Mouse (Mus musculus) layer of hippocampus, adult 9-11 months (tissue): ENCODE measurements around the gene Fam222b.
"Not testable (repeated sequence)": the region's sequence is repeated elsewhere in the genome, so short reads cannot be mapped to it uniquely, and the experiment has no call there.

Experiments
- DNase-seq: peaks from one replicate; pipeline ENCODE4 v3.0.0; 2022

Gene Fam222b

GRCm38 (mm10) chr11:78094137-78094503 lies 340 bp upstream of the Fam222b start:
- no peak for DNase-seq

DNA sequence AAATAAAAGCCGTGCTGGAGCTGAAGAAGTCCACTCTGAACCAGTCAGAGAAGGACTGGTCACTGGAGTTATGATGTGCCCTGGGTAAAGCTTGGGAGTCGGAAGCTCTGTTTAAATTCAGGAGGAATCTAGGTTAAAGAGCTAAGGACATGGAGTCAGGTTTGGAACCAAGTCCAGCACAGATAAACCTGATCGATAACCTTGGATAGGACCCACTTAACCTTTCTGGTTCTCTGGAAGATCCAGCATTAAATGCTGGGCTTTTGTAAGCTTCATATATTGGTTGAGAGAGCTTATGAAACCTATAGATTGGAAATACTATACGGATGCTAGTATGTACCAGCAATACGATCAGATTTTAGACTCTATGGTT lies 670 bp downstream of the Fam222b start:
- DNase-seq = no peak

- DNase-seq = no peak
These were observed 2.6 kb downstream of the Fam222b start for GRCm38 (mm10) chr11:78097077-78097476.

GRCm38 (mm10) chr11:78100746-78101145 lies 6.3 kb downstream of the Fam222b start:
- no peak for DNase-seq

DNA sequence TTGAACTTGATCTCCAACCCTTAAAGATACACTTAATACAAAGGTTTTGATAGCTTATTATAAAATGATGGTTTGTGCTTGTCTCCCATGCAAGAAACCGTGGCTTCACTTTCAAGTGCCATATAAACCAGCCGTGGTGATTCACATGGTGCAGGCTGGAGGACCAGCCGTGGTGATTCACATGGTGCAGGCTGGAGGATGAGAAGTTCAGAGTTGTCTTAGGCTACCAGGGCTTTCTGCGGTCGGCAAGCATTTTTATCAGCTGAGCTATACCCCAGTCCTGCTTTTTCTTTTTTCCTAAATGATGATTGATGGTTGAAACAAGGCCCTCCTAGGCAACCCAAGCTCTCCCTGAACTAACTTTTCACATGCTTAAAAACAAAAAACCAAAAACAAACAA lies 7.7 kb downstream of the Fam222b start:
- no peak for DNase-seq

DNA sequence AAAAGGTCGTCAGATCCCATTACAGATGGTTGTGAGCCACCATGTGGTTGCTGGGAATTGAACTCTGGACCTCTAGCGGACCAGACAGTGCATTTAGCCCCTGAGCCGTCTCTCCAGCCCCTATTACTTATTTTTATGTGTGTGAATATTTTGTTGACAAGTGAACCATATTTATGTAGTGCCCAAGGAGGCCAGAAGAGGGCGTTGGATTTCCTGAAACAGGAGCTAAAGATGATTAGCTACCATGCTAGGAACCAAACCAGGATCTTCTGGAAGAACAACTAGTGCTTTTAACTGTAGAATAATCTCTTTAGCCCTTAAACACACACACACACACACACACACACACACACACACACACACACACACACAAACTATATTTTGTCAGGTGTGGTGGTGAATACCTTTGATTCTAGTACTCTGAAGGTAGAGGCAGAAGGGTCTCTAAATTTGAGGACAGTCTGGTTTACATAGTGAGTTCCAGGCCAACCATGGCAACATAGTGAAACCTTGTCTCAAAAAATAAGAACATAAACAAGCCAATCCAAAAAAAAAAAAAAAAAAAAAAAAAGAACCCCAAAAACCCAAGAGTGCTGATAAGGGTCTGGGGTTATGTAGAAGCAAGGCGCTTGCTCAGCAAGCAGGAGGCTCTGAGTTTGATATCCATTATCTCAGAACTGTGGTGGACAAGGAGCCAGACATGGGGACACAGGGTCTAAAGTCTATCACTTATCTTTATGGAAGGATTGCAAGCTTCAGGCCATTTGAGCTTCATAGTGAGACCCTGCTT lies 8.7 kb downstream of the Fam222b start:
- DNase-seq = no peak

DNA sequence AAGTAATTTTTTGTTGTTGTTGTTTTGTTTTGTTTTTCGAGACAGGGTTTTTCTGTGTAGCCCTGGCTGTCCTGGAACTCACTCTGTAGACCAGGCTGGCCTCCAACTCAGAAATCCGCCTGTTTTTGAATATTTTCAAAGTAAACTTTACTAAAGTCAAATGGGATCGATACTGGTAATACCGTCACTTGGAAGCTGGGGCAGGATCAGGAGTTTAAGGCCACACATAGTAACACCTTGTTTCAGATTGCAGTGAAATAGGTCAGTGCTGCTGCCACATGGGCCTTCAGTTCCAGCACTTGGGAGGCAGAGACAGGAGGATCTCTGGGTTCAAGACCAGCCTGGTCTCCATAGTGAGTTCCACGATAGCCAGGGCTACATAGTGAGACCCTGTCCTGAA lies 10.0 kb downstream of the Fam222b start:
- no peak for DNase-seq

- peak; percentile 34 for DNase-seq
These were observed 19.2 kb downstream of the Fam222b start for GRCm38 (mm10) chr11:78113616-78114015.

- DNase-seq = no peak
These were observed 20.4 kb downstream of the Fam222b start for GRCm38 (mm10) chr11:78114676-78115366.

GRCm38 (mm10) chr11:78115367-78116145 lies 21.1 kb downstream of the Fam222b start:
- DNase-seq = peak; percentile 96

DNA sequence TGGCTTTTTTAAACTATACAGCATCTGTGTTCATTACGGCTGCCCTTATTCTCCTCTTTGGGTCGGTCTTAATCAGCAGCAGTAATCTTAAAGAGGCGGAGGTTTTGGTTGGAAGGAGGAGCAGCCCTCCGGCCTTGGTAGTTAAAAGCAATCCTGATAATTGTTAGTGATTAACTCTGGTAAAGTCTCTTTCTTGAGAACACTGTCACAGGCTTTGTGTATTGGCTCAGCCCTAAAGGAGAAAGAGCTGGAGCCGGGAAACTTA lies 21.6 kb downstream of the Fam222b start:
- DNase-seq = no peak

DNA sequence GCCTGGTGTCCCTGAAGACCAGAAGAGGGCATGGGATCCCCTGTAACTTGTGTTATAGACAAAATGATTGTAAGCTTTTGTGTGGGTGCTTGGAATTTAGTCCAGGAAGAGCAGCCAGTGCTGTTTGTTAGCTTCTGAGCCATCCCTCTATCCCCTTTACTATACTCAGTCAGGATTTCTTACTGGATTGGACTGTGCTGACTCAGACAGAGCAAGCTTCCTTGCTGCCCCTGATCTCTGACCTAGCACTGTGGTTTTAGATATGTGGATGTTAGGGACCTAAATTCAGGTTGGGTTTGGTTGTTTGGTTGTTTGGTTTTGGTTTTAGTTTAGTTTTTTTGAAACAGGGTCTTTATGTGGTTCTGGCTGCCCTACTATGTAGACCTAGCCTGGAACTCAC lies 24.0 kb downstream of the Fam222b start:
- DNase-seq = no peak

GRCm38 (mm10) chr11:78119898-78120297 lies 25.4 kb downstream of the Fam222b start:
- DNase-seq = no peak

DNA sequence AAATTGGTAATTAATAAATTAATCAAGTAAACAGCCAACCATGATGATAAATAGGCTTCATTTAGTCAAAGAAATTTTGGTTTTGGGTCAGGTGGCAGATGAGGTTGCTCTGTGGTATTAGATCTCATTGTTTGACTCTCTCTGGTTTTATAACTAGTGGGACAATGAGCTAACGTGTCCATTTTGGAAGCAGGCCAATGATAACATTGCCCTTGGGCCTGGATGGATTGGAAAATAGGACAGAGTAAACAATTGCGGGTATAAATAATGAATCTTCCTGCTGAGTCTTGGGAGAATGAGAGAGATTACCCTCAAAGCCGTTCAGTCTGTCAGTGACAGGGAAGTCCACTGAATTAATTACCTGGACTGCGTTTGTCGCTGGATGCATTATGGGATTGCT lies 26.7 kb downstream of the Fam222b start:
- no peak for DNase-seq

DNA sequence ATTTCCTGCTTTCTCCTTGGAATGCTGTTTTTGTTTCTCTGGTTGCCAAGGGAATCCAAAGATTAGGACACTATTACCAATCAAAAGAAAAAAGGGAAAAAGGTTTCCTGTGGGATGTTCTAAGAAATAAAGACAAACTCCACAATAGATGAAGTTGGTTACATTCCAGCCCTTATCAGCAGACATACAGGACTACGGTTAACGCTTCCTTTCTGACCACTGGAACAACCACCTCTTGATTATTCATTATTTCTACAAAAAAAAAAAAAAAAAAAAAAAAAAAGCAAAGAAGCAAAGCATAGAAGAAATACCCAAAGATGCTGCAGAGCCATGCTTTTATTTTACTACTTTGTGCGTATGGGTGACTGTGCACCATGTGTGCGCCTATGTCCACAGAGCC lies 28.4 kb downstream of the Fam222b start:
- DNase-seq = no peak

DNA sequence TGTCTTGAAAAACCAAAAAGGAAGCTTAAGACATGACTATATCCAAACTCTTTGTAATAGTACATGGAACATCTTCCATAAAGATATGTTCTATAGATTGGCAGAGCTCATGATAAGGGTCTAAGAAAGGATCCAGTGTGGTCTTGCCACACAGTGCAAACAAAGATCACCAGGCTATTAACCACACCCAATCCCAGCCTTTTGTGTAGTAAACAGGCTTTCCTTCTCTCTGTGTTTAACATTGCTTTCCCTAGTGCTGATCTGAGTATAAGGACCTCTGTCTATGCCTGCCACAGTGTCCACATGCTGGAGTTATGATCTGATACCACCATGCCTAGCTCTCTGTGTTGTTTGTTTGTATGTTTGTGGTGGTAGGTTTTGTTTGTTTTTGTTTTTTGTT lies 29.3 kb downstream of the Fam222b start:
- no peak for DNase-seq

DNA sequence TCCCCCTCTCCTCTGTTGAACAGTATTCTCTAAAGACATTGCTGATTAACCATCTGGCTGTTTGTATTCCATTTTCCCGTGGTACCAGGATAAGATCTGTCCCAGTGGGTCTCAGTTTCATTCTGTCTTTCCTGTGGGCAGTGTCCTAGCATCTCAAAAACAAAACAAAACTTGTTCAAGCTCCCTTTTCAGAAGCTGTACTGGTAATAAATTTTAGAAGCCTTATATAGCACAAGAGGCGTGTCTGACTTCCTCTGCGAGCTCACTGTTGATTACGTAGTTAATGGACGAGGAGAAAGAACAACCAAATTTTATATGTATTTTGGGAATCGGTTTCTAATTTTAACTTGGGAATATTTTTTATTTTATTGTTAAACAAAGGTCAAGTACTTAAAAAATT lies 31.2 kb downstream of the Fam222b start:
- DNase-seq = no peak

GRCm38 (mm10) chr11:78126739-78127138 lies 32.3 kb downstream of the Fam222b start:
- DNase-seq = no peak

DNA sequence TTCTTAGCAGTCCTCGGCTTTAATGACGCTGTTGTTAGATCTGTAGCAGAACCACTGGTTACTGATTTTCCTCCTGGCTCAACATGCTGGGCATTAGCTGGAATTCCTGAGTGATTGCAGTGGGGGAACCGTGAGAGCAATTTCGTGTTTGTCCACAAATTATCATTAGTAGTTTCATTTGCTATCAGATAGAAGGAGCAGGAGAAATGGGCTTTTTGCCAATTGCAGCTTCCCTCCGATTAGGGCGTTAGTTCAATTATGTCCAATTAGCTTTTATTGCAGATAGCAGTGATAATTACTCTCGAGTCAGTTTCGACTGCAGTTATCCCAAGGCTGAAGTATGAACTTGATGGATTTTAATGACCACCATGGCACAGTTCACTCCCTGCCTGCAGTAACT lies 35.0 kb downstream of the Fam222b start:
- DNase-seq = no peak

- DNase-seq = no peak
These were observed 39.5 kb downstream of the Fam222b start for GRCm38 (mm10) chr11:78133915-78134314.

DNA sequence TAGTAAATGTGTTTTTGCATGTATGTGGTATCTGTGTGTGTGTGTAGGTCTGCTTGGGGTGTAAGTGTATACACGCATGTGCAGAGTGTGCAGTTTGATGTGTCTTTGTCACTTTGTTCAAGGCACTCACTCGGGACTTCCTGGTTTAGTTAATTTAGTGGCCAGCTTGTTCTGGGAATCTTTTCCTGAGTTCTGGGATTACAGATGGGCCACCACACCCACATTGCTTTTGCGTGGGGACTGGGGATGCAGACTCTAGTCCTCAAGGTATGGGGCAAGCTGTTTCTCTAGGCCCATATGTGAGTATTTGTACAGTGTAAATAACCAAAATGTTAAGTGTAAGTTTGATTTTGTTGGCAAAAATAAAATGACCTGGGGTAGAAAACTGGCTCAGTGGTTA lies 39.9 kb downstream of the Fam222b start:
- peak; percentile 45 for DNase-seq

- DNase-seq = not testable (repeated sequence)
These were observed 40.9 kb downstream of the Fam222b start for GRCm38 (mm10) chr11:78135314-78135713.

- no peak for DNase-seq
These were observed 41.7 kb downstream of the Fam222b start for GRCm38 (mm10) chr11:78136132-78136531.

DNA sequence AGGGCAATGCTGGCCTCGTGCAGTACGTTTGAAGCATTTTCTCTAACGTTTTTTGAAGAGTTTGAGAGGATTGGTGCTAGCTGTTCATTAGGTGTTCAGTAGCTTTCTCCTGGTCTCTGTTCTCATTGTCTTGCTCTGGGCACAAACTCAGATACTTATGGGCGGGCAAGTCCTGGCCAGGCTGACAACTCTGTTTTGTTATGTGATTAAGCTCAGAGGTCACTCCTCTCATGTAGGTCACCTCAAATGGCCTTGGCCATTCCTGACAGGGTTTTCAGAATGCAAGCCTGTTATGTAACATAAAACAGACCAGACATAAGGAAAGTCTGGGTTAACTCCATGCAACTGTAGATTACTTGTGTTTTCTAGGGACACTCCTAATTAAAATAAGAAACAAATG lies 43.1 kb downstream of the Fam222b start:
- no peak for DNase-seq
